ENCODE assay signal across 26 mouse cellular contexts in genomic region chr13:107627073-107627472, GRCm38 (mm10).
"Had no signal": no experiment of that assay in that cellular context is flagged by ENCODE, and none has a peak within 500 bp of the region (broad histone marks: within the 10 kb centered on the region; RNA-seq: fewer than 3 reads in every experiment).

No protein-coding gene starts in this region.

- H3K9me3 ChIP-seq: heart, embryonic 13.5 days; heart, embryonic 15.5 days; hindbrain, embryonic 10.5 days; hindbrain, embryonic 12.5 days; intestine, embryonic 15.5 days; limb, embryonic 10.5 days; limb, embryonic 12.5 days; liver, embryonic 13.5 days; liver, embryonic 15.5 days had no signal

- ATAC-seq: hindbrain, embryonic 16.5 days; inflammation-experienced regulatory T-cells, adult 6 months; intestine, embryonic 15.5 days; intestine, postnatal 0 days; liver, postnatal 0 days had no signal

- H3K4me2 ChIP-seq: heart, embryonic 11.5 days; heart, embryonic 13.5 days; heart, embryonic 15.5 days; hindbrain, embryonic 12.5 days; hindbrain, embryonic 14.5 days; intestine, embryonic 15.5 days; limb, embryonic 12.5 days; liver, embryonic 11.5 days; liver, embryonic 13.5 days; liver, embryonic 15.5 days had no signal

- DNase-seq: gastrocnemius, adult 2 months; gastrocnemius, postnatal 10 days; gastrocnemius, postnatal 25 days; heart, adult 2 months; heart, postnatal 4 days; kidney, adult 8-10 months; kidney, postnatal 36 days; liver; liver, embryonic 13.5 days; liver, postnatal 0 days had no signal

- H3K36me3 ChIP-seq: heart, embryonic 13.5 days; heart, embryonic 15.5 days; hindbrain, embryonic 10.5 days; hindbrain, embryonic 12.5 days; intestine, embryonic 15.5 days; limb, embryonic 10.5 days; limb, embryonic 12.5 days; liver, embryonic 13.5 days; liver, embryonic 15.5 days had no signal

- H3K4me1 ChIP-seq: heart, embryonic 13.5 days; heart, embryonic 15.5 days; hindbrain, embryonic 12.5 days; intestine, embryonic 15.5 days; liver, embryonic 13.5 days; liver, embryonic 15.5 days had no signal

- H3K27me3 ChIP-seq: heart, embryonic 15.5 days; intestine, embryonic 15.5 days; limb, embryonic 12.5 days; liver, embryonic 13.5 days; liver, embryonic 15.5 days had no signal

- H3K9ac ChIP-seq: heart, embryonic 13.5 days; heart, embryonic 15.5 days; hindbrain, embryonic 12.5 days; hindbrain, embryonic 14.5 days; intestine, embryonic 15.5 days; limb, embryonic 12.5 days; liver, embryonic 13.5 days; liver, embryonic 15.5 days; liver, postnatal 0 days had no signal

- H3K4me3 ChIP-seq: gastrocnemius, adult 2 months; heart, adult 2 months; heart, embryonic 13.5 days; heart, embryonic 15.5 days; hindbrain, embryonic 10.5 days; hindbrain, embryonic 12.5 days; intestine, embryonic 15.5 days; layer of hippocampus, adult 2 months; left cerebral cortex, adult 2 months; limb, embryonic 10.5 days; limb, embryonic 12.5 days; liver, embryonic 13.5 days; liver, embryonic 15.5 days had no signal

- H3K27ac ChIP-seq: gastrocnemius, adult 2 months; heart, adult 2 months; heart, embryonic 13.5 days; heart, embryonic 15.5 days; hindbrain, embryonic 10.5 days; hindbrain, embryonic 12.5 days; hindbrain, embryonic 14.5 days; intestine, embryonic 15.5 days; layer of hippocampus, adult 2 months; left cerebral cortex, adult 2 months; limb, embryonic 10.5 days; limb, embryonic 12.5 days; liver, embryonic 13.5 days; liver, embryonic 15.5 days had no signal
